Mouse (Mus musculus): ENCODE results near the gene Serpinb1a.

Gene Serpinb1a

GRCm38 (mm10) chr13:32853073-32853472, 2.1 kb upstream of the Serpinb1a start:
- Histone ChIP-seq H3K27me3 (ENCODE audit: control insufficient read depth, insufficient read depth, low read length, poor library complexity, severe bottlenecking) (peaks cover 2% of the 10 kb centered on the region; the same call in 1 of the 2 replicates), H3K36me3 (ENCODE audit: control insufficient read depth, insufficient read depth, low read length, poor library complexity, severe bottlenecking) (peaks cover 3% of the 10 kb centered on the region)
- DNase-seq (ENCODE audit: low read depth, low spot score), result no peak

GRCm38 (mm10) chr13:32852539-32852938, 1.6 kb upstream of the Serpinb1a start:
- Histone ChIP-seq H3K27me3 (ENCODE audit: control insufficient read depth, insufficient read depth, low read length, poor library complexity, severe bottlenecking) (no peaks in the 10 kb centered on the region; the same call in 1 of the 2 replicates), H3K36me3 (ENCODE audit: control insufficient read depth, insufficient read depth, low read length, poor library complexity, severe bottlenecking) (peaks cover 4% of the 10 kb centered on the region)
- DNase-seq (ENCODE audit: low read depth, low spot score), result no peak

GRCm38 (mm10) chr13:32851967-32852366, 982 bp upstream of the Serpinb1a start:
- peak; percentile 84 for DNase-seq (ENCODE audit: low read depth, low spot score)

GRCm38 (mm10) chr13:32850156-32850555, 829 bp downstream of the Serpinb1a start:
- DNase-seq (ENCODE audit: low read depth, low spot score), result no peak
- Histone ChIP-seq H3K36me3 (ENCODE audit: control insufficient read depth, insufficient read depth, low read length, poor library complexity, severe bottlenecking) (peaks cover 16% of the 10 kb centered on the region), H3K27me3 (ENCODE audit: control insufficient read depth, insufficient read depth, low read length, poor library complexity, severe bottlenecking) (no peaks in the 10 kb centered on the region)

More at GRCm38 (mm10) chr13:32851967-32852366, 982 bp upstream of the Serpinb1a start:
- H3K36me3 ChIP-seq (ENCODE audit: control insufficient read depth, insufficient read depth, low read length, poor library complexity, severe bottlenecking), result peaks cover 5% of the 10 kb centered on the region
- H3K27me3 ChIP-seq (ENCODE audit: control insufficient read depth, insufficient read depth, low read length, poor library complexity, severe bottlenecking), result no peaks in the 10 kb centered on the region; the same call in 1 of the 2 replicates

- DNase-seq (ENCODE audit: low read depth, low spot score), result peak; percentile 20
- H3K27me3 ChIP-seq (ENCODE audit: control insufficient read depth, insufficient read depth, low read length, poor library complexity, severe bottlenecking), result no peaks in the 10 kb centered on the region
- peaks cover 18% of the 10 kb centered on the region for H3K36me3 ChIP-seq (ENCODE audit: control insufficient read depth, insufficient read depth, low read length, poor library complexity, severe bottlenecking)
Measured at GRCm38 (mm10) chr13:32849531-32850123, 1.4 kb downstream of the Serpinb1a start.

GRCm38 (mm10) chr13:32849092-32849491, 1.9 kb downstream of the Serpinb1a start:
- Histone ChIP-seq H3K27me3 (ENCODE audit: control insufficient read depth, insufficient read depth, low read length, poor library complexity, severe bottlenecking) (no peaks in the 10 kb centered on the region), H3K36me3 (ENCODE audit: control insufficient read depth, insufficient read depth, low read length, poor library complexity, severe bottlenecking) (peaks cover 18% of the 10 kb centered on the region)
- DNase-seq (ENCODE audit: low read depth, low spot score), result peak; percentile 62

GRCm38 (mm10) chr13:32846221-32846620, 4.8 kb downstream of the Serpinb1a start:
- no peak for DNase-seq (ENCODE audit: low read depth, low spot score)
- H3K27me3 ChIP-seq (ENCODE audit: control insufficient read depth, insufficient read depth, low read length, poor library complexity, severe bottlenecking), result no peaks in the 10 kb centered on the region; the same call in 1 of the 2 replicates
- H3K36me3 ChIP-seq (ENCODE audit: control insufficient read depth, insufficient read depth, low read length, poor library complexity, severe bottlenecking), result peaks cover 25% of the 10 kb centered on the region

GRCm38 (mm10) chr13:32841349-32841748, 9.6 kb downstream of the Serpinb1a start:
- Histone ChIP-seq H3K27me3 (ENCODE audit: control insufficient read depth, insufficient read depth, low read length, poor library complexity, severe bottlenecking) (no peaks in the 10 kb centered on the region; the same call in 1 of the 2 replicates), H3K36me3 (ENCODE audit: control insufficient read depth, insufficient read depth, low read length, poor library complexity, severe bottlenecking) (peaks cover 14% of the 10 kb centered on the region; the same call in 1 of the 2 replicates)
- no peak for DNase-seq (ENCODE audit: low read depth, low spot score)

GRCm38 (mm10) chr13:32839314-32839713, 11.7 kb downstream of the Serpinb1a start:
- Histone ChIP-seq H3K27me3 (ENCODE audit: control insufficient read depth, insufficient read depth, low read length, poor library complexity, severe bottlenecking) (no peaks in the 10 kb centered on the region; the same call in 1 of the 2 replicates), H3K36me3 (ENCODE audit: control insufficient read depth, insufficient read depth, low read length, poor library complexity, severe bottlenecking) (peaks cover 7% of the 10 kb centered on the region; the same call in 1 of the 2 replicates)
- DNase-seq (ENCODE audit: low read depth, low spot score), result no peak

- no peak for DNase-seq (ENCODE audit: low read depth, low spot score)
- no peaks in the 10 kb centered on the region for H3K36me3 ChIP-seq (ENCODE audit: control insufficient read depth, insufficient read depth, low read length, poor library complexity, severe bottlenecking)
Measured at GRCm38 (mm10) chr13:32834513-32834912, 16.5 kb downstream of the Serpinb1a start.

GRCm38 (mm10) chr13:32833237-32833636, 17.7 kb downstream of the Serpinb1a start:
- peak; percentile 63 for DNase-seq (ENCODE audit: low read depth, low spot score)
- no peaks in the 10 kb centered on the region for H3K36me3 ChIP-seq (ENCODE audit: control insufficient read depth, insufficient read depth, low read length, poor library complexity, severe bottlenecking)

More at GRCm38 (mm10) chr13:32834513-32834912, 16.5 kb downstream of the Serpinb1a start:
- H3K27me3 ChIP-seq (ENCODE audit: control insufficient read depth, insufficient read depth, low read length, poor library complexity, severe bottlenecking), result no peaks in the 10 kb centered on the region

GRCm38 (mm10) chr13:32832776-32833175, 18.2 kb downstream of the Serpinb1a start:
- DNase-seq (ENCODE audit: low read depth, low spot score), result peak; percentile 23
- no peaks in the 10 kb centered on the region for H3K27me3 ChIP-seq (ENCODE audit: control insufficient read depth, insufficient read depth, low read length, poor library complexity, severe bottlenecking)
- H3K36me3 ChIP-seq (ENCODE audit: control insufficient read depth, insufficient read depth, low read length, poor library complexity, severe bottlenecking), result no peaks in the 10 kb centered on the region

More at GRCm38 (mm10) chr13:32833237-32833636, 17.7 kb downstream of the Serpinb1a start:
- no peaks in the 10 kb centered on the region for H3K27me3 ChIP-seq (ENCODE audit: control insufficient read depth, insufficient read depth, low read length, poor library complexity, severe bottlenecking)

- DNase-seq (ENCODE audit: low read depth, low spot score), result peak; percentile 91
- H3K36me3 ChIP-seq (ENCODE audit: control insufficient read depth, insufficient read depth, low read length, poor library complexity, severe bottlenecking), result no peaks in the 10 kb centered on the region
- H3K27me3 ChIP-seq (ENCODE audit: control insufficient read depth, insufficient read depth, low read length, poor library complexity, severe bottlenecking), result no peaks in the 10 kb centered on the region
Measured at GRCm38 (mm10) chr13:32831505-32832273, 19.3 kb downstream of the Serpinb1a start.

- H3K27me3 ChIP-seq (ENCODE audit: control insufficient read depth, insufficient read depth, low read length, poor library complexity, severe bottlenecking), result no peaks in the 10 kb centered on the region
- H3K36me3 ChIP-seq (ENCODE audit: control insufficient read depth, insufficient read depth, low read length, poor library complexity, severe bottlenecking), result no peaks in the 10 kb centered on the region
- DNase-seq (ENCODE audit: low read depth, low spot score), result peak; percentile 17
Measured at GRCm38 (mm10) chr13:32828886-32829285, 22.1 kb downstream of the Serpinb1a start.

- H3K27me3 ChIP-seq (ENCODE audit: control insufficient read depth, insufficient read depth, low read length, poor library complexity, severe bottlenecking), result no peaks in the 10 kb centered on the region
- DNase-seq (ENCODE audit: low read depth, low spot score), result peak; percentile 87
- H3K36me3 ChIP-seq (ENCODE audit: control insufficient read depth, insufficient read depth, low read length, poor library complexity, severe bottlenecking), result no peaks in the 10 kb centered on the region
Measured at GRCm38 (mm10) chr13:32827951-32828350, 23.0 kb downstream of the Serpinb1a start.
